Comparison of ENCODE assay signal across 8 mouse cellular contexts in genomic region chr13:94306968-94307289, GRCm38 (mm10). TPM values are rescaled to one million over a fixed set of nuclear protein-coding genes. Genes with fewer than 3 reads are reported as not detected.
DNase-seq lines count a peak whose midpoint lies in the region; ATAC-seq lines count a peak whose summit lies in the region.

No protein-coding gene starts in this region.

- no peaks in the 10 kb centered on the region for H3K27me3 ChIP-seq in heart, embryonic 14.5 days (ENCODE audit: control insufficient read depth, insufficient read depth, low read length)
- H3K27me3 ChIP-seq in embryonic facial prominence, embryonic 11.5 days (ENCODE audit: control insufficient read depth, insufficient read depth, low read length), result no peaks in the 10 kb centered on the region
- H3K27me3 ChIP-seq in hindbrain, embryonic 16.5 days (replicated peaks; ENCODE audit: control insufficient read depth, insufficient read depth, low read length), result no peaks in the 10 kb centered on the region
- peaks cover 4% of the 10 kb centered on the region; the same call in 1 of the 2 replicates for H3K27me3 ChIP-seq in midbrain, embryonic 12.5 days

- no peak for ATAC-seq in heart, embryonic 14.5 days (ENCODE audit: insufficient number of reproducible peaks, insufficient read depth, low FRiP score, low read depth)
- ATAC-seq in embryonic facial prominence, embryonic 11.5 days (replicated peaks; ENCODE audit: insufficient number of reproducible peaks, low FRiP score, low TSS enrichment, low read depth), result no peak
- peak; percentile 68 for ATAC-seq in hindbrain, embryonic 16.5 days
- ATAC-seq in midbrain, embryonic 12.5 days (ENCODE audit: low FRiP score, low read depth), result no peak

- H3K36me3 ChIP-seq in heart, embryonic 14.5 days (ENCODE audit: control insufficient read depth, insufficient read depth, low read length), result no peaks in the 10 kb centered on the region
- H3K36me3 ChIP-seq in embryonic facial prominence, embryonic 11.5 days (replicated peaks; ENCODE audit: control insufficient read depth, insufficient read depth, low read depth, low read length), result no peaks in the 10 kb centered on the region
- H3K36me3 ChIP-seq in hindbrain, embryonic 16.5 days (ENCODE audit: control insufficient read depth, insufficient read depth, low read length), result no peaks in the 10 kb centered on the region
- no peaks in the 10 kb centered on the region for H3K36me3 ChIP-seq in midbrain, embryonic 12.5 days

- no peak for DNase-seq in heart, adult 9 months (ENCODE audit: low spot score in 2 of 2)
- no peak for DNase-seq in embryonic facial prominence, embryonic 11.5 days (ENCODE audit: low spot score)
- DNase-seq in cerebellum, postnatal 14 days, result no peak
- DNase-seq in left cerebral cortex, postnatal 14 days (ENCODE audit: low spot score in 2 of 2), result no peak
- no peak for DNase-seq in adrenal gland, adult (ENCODE audit: inconsistent age in 2 of 2, low spot score in 1 of 2)

- peak overlapping the region; percentile 60; the same call in 1 of the 2 replicates for H3K9ac ChIP-seq in heart, embryonic 14.5 days (ENCODE audit: low read length)
- peak overlapping the region; percentile 32 for H3K9ac ChIP-seq in embryonic facial prominence, embryonic 11.5 days (replicated peaks; ENCODE audit: low read length)
- peak overlapping the region; percentile 33; the same call in 1 of the 2 replicates for H3K9ac ChIP-seq in hindbrain, embryonic 16.5 days (ENCODE audit: low read depth, low read length)
- no peak overlapping the region for H3K9ac ChIP-seq in midbrain, embryonic 12.5 days (replicated peaks)

- H3K4me2 ChIP-seq in heart, embryonic 14.5 days (ENCODE audit: low read length), result peak overlapping the region; percentile 60
- peak overlapping the region; percentile 19; the same call in 1 of the 2 replicates for H3K4me2 ChIP-seq in embryonic facial prominence, embryonic 11.5 days (ENCODE audit: low read depth, low read length)
- peak overlapping the region; percentile 50 for H3K4me2 ChIP-seq in hindbrain, embryonic 16.5 days (ENCODE audit: low read length)
- H3K4me2 ChIP-seq in midbrain, embryonic 12.5 days (replicated peaks), result peak overlapping the region; percentile 45

- 26% methylated on average over 5 of the region's 5 CpGs for WGBS in heart, embryonic 14.5 days
- WGBS in embryonic facial prominence, embryonic 11.5 days, result 28% methylated on average over 5 of the region's 5 CpGs
- WGBS in hindbrain, embryonic 16.5 days, result 24% methylated on average over 5 of the region's 5 CpGs
- WGBS in midbrain, embryonic 12.5 days, result 25% methylated on average over 5 of the region's 5 CpGs

- no peak overlapping the region for H3K27ac ChIP-seq in heart, embryonic 14.5 days (replicated peaks in 1 of 2; ENCODE audit: control insufficient read depth in 1 of 2, insufficient read depth in 1 of 2, low read depth in 2 of 2, low read length in 2 of 2)
- no peak overlapping the region for H3K27ac ChIP-seq in embryonic facial prominence, embryonic 11.5 days (replicated peaks; ENCODE audit: low read depth, low read length)
- H3K27ac ChIP-seq in hindbrain, embryonic 16.5 days (ENCODE audit: low read depth, low read length), result peak overlapping the region; percentile 56
- no peak overlapping the region for H3K27ac ChIP-seq in midbrain, embryonic 12.5 days (replicated peaks)

- no peaks in the 10 kb centered on the region for H3K4me1 ChIP-seq in heart, embryonic 14.5 days (ENCODE audit: control insufficient read depth in 2 of 2, insufficient read depth in 2 of 2, low read length in 2 of 2)
- H3K4me1 ChIP-seq in embryonic facial prominence, embryonic 11.5 days (ENCODE audit: control insufficient read depth, insufficient read depth, low read length), result no peaks in the 10 kb centered on the region
- peaks cover 7% of the 10 kb centered on the region for H3K4me1 ChIP-seq in hindbrain, embryonic 16.5 days (ENCODE audit: control insufficient read depth, insufficient read depth, low read depth, low read length)
- H3K4me1 ChIP-seq in midbrain, embryonic 12.5 days, result peaks cover 11% of the 10 kb centered on the region

- H3K9me3 ChIP-seq in heart, embryonic 14.5 days (ENCODE audit: control insufficient read depth, low read length), result no peaks in the 10 kb centered on the region
- no peaks in the 10 kb centered on the region for H3K9me3 ChIP-seq in embryonic facial prominence, embryonic 11.5 days (replicated peaks; ENCODE audit: control insufficient read depth, low read length)
- H3K9me3 ChIP-seq in hindbrain, embryonic 16.5 days (ENCODE audit: control insufficient read depth, low read length), result no peaks in the 10 kb centered on the region
- H3K9me3 ChIP-seq in midbrain, embryonic 12.5 days, result no peaks in the 10 kb centered on the region

- intact Hi-C loops in left cerebral cortex, postnatal 14 days (cut with DNase I), result loop anchor here (5.0 kb wide), 1 partner anchor 40 kb away; no protein-coding TSS in a partner anchor

- peak overlapping the region in 1 of 2 experiments; percentile 22; a peak in 1 of 4 replicates for H3K4me3 ChIP-seq in heart, embryonic 14.5 days (ENCODE audit: control insufficient read depth in 1 of 2, insufficient read depth in 1 of 2, low read depth in 1 of 2, low read length in 2 of 2)
- H3K4me3 ChIP-seq in embryonic facial prominence, embryonic 11.5 days (ENCODE audit: low read depth, low read length), result no peak overlapping the region
- H3K4me3 ChIP-seq in hindbrain, embryonic 16.5 days (ENCODE audit: low read length), result peak overlapping the region; percentile 24
- peak overlapping the region; percentile 16 for H3K4me3 ChIP-seq in midbrain, embryonic 12.5 days

RNA-seq across cellular contexts. Expression of gene Scamp1, which starts 21.3 kb away (rescaled TPM):
- polyA plus RNA-seq in heart, embryonic 14.5 days (2014; fragmentation: Nextera tagmentation; extraction: Ambion mirVana), result 20.6 and 21.5 TPM in 2 replicates
- 26.2 and 29.6 TPM in 2 replicates for polyA plus RNA-seq in embryonic facial prominence, embryonic 11.5 days (2014; fragmentation: Nextera tagmentation; extraction: Ambion mirVana)
- 176 and 178 TPM in 2 replicates for polyA plus RNA-seq in hindbrain, embryonic 16.5 days (2015; fragmentation: Nextera tagmentation; extraction: Ambion mirVana)
- 64.1 and 68.9 TPM in 2 replicates for polyA plus RNA-seq in midbrain, embryonic 12.5 days (2016; fragmentation: Nextera tagmentation; extraction: Ambion mirVana)
- total RNA-seq in left cerebral cortex, postnatal 14 days (2021), result 100 to 1,000 TPM; 162 to 187 TPM

RNA-seq across cellular contexts. Expression of gene Ap3b1, which starts 51.8 kb away (rescaled TPM):
- 34.4 and 35.5 TPM in 2 replicates for polyA plus RNA-seq in heart, embryonic 14.5 days (2014; fragmentation: Nextera tagmentation; extraction: Ambion mirVana)
- polyA plus RNA-seq in embryonic facial prominence, embryonic 11.5 days (2014; fragmentation: Nextera tagmentation; extraction: Ambion mirVana), result 43.4 and 45.1 TPM in 2 replicates
- 27.9 and 28.4 TPM in 2 replicates for polyA plus RNA-seq in hindbrain, embryonic 16.5 days (2015; fragmentation: Nextera tagmentation; extraction: Ambion mirVana)
- polyA plus RNA-seq in midbrain, embryonic 12.5 days (2016; fragmentation: Nextera tagmentation; extraction: Ambion mirVana), result 36.0 and 39.8 TPM in 2 replicates
- 10 to 100 TPM; 42.5 to 42.8 TPM for total RNA-seq in left cerebral cortex, postnatal 14 days (2021)
